Mouse (Mus musculus): ENCODE measurements around the gene Syn3.

DNA sequence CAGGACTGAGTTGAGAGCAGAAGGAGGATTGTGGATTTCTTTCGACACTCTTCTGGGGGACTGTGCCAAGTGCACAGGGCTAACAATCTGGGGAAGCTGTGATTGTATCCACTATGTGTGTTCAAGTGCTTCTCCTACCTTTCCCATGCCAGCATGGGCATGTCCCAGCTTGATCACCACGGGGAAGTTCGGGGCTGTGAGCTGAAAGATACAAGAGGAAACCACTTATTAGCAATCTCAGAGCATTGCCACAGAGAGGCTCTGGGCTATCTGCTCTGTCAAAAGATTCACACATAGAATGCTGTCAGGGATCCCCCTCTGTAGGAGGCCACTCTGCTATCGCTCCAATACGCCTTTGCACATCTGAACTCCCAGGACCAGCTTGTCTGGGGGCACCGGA is 363.8 kb downstream of the Syn3 start:
- no peak for TF ChIP-seq POLR2A (IDR thresholded peaks at IDR 0.05; ENCODE audit: borderline replicate concordance, extremely low read depth, insufficient read depth, insufficient read length, poor library complexity, severe bottlenecking)
- no peak for TF ChIP-seq CTCF (IDR thresholded peaks at IDR 0.05; ENCODE audit: borderline replicate concordance, extremely low read depth, insufficient read depth, insufficient read length)
